Mouse (Mus musculus): ENCODE measurements around the gene Vkorc1l1.

GRCm38 (mm10) chr5:129991898-129992297 lies 50.1 kb downstream of the Vkorc1l1 start:
- TF ChIP-seq MAFK (IDR thresholded peaks at IDR 0.05; ENCODE audit: insufficient read depth, low read depth, low read length), result no peak
- no peak for TF ChIP-seq ZNF384 (IDR thresholded peaks at IDR 0.05; ENCODE audit: low read depth, low read length)
- no peak for TF ChIP-seq CHD2 (IDR thresholded peaks at IDR 0.05; ENCODE audit: low read depth, low read length)
- no peak for TF ChIP-seq ZC3H11A (IDR thresholded peaks at IDR 0.05; ENCODE audit: borderline replicate concordance, low read depth, low read length)

Data from ES-E14 (cell line).